Mouse (Mus musculus) heart, embryonic 12.5 days (tissue): ENCODE measurements around the gene Map4k3. TPM values are rescaled to one million over a fixed set of nuclear protein-coding genes. Genes with fewer than 3 reads are reported as not detected.
A peak's percentile ranks its signal among the peaks of the same experiment; 100 is the strongest.
"Not testable (repeated sequence)": the region's sequence is repeated elsewhere in the genome, so short reads cannot be mapped to it uniquely, and the experiment has no call there.

Experiments
- ATAC-seq: fragments of 200-750 bp; cut with Nextera tagmentation; 2 replicates; pipeline ENCODE4 v1.8.0; 2017; ENCODE audit warnings: moderate TSS enrichment, moderate library complexity; ENCODE audit not compliant: insufficient number of reproducible peaks, low FRiP score
- H3K27ac ChIP-seq: fragments of 300-500 bp; sonication (generic); 2 replicates; pipeline ENCODE4 v1.5.1; 2016; ENCODE audit warnings: mild to moderate bottlenecking, moderate library complexity; ENCODE audit not compliant: poor library complexity, severe bottlenecking
- H3K27me3 ChIP-seq: fragments of 300-500 bp; sonication (generic); replicated peaks from 2 replicates; pipeline ENCODE4 v1.6.1; 2016; ENCODE audit warnings: mild to moderate bottlenecking, moderate library complexity
- H3K36me3 ChIP-seq: fragments of 300-500 bp; sonication (generic); 2 replicates; pipeline ENCODE4 v1.6.1; 2016; ENCODE audit warnings: mild to moderate bottlenecking, moderate library complexity
- H3K4me1 ChIP-seq: fragments of 300-500 bp; sonication (generic); replicated peaks from 2 replicates; pipeline ENCODE4 v1.6.1; 2016; ENCODE audit warnings: mild to moderate bottlenecking
- H3K4me2 ChIP-seq: fragments of 300-500 bp; sonication (generic); 2 replicates; pipeline ENCODE4 v1.6.1; 2016; ENCODE audit warnings: mild to moderate bottlenecking, moderate library complexity
- H3K4me3 ChIP-seq: fragments of 300-500 bp; sonication (generic); 2 replicates; pipeline ENCODE4 v1.5.1; 2016; ENCODE audit warnings: mild to moderate bottlenecking
- H3K9ac ChIP-seq: fragments of 300-500 bp; sonication (generic); 2 replicates; pipeline ENCODE4 v1.6.1; 2016; ENCODE audit warnings: mild to moderate bottlenecking, moderate library complexity
- H3K9me3 ChIP-seq: fragments of 300-500 bp; sonication (generic); replicated peaks from 2 replicates; pipeline ENCODE4 v1.6.1; 2016; ENCODE audit warnings: mild to moderate bottlenecking, moderate library complexity
- WGBS: fragments of 180-500 bp; shearing (Covaris S2); methylation state at CpG from one replicate; pipeline ENCODE4 v1.1.7; 2016; 5-methylcytosine and 5-hydroxymethylcytosine counted together
- polyA plus RNA-seq: library from polyadenylated mRNA; unstranded; fragments of >200 nt; fragmentation: Nextera tagmentation; extraction: Ambion mirVana; gene quantifications from 2 replicates; pipeline ENCODE4 v1.2.1, GENCODE M21; 2016

Map4k3 gene
- 25.0 and 25.8 TPM in 2 replicates for polyA plus RNA-seq

- peak; percentile 94 for ATAC-seq
- H3K27me3 ChIP-seq: no peaks in the 10 kb centered on the region
Observed at GRCm38 (mm10) chr17:80728062-80728858, at the start of gene Map4k3. Gene Map4k3, minus strand, starts transcription at chr17:80728485.

GRCm38 (mm10) chr17:80777581-80777980 is 49.3 kb upstream of the Map4k3 start:
- no peaks in the 10 kb centered on the region for H3K36me3 ChIP-seq
- 0 out of 2 replicates have a peak, but pooled peaks cover 3% of the 10 kb centered on the region for H3K4me1 ChIP-seq
- H3K4me3 ChIP-seq: no peak overlapping the region
- H3K9me3 ChIP-seq: 0 out of 2 replicates have a peak, but pooled peaks cover 6% of the 10 kb centered on the region
- ATAC-seq: no peak
- H3K9ac ChIP-seq: no peak overlapping the region
- no peak overlapping the region for H3K27ac ChIP-seq
- 82% methylated on average over 1 of the region's 1 CpGs for WGBS
- no peaks in the 10 kb centered on the region for H3K27me3 ChIP-seq
- no peak overlapping the region for H3K4me2 ChIP-seq

More at GRCm38 (mm10) chr17:80728062-80728858, at the start of gene Map4k3:
- Histone ChIP-seq H3K9me3 (peaks cover 3% of the 10 kb centered on the region; the same call in 1 of the 2 replicates), H3K4me2 (peak within 1 kb of the TSS; percentile 66), H3K4me1 (peaks cover 48% of the 10 kb centered on the region), H3K36me3 (peaks cover 5% of the 10 kb centered on the region; the same call in 1 of the 2 replicates), H3K27ac (peak within 1 kb of the TSS; percentile 98), H3K4me3 (peak within 1 kb of the TSS; percentile 89), H3K9ac (peak within 1 kb of the TSS; percentile 97)
- WGBS: 1% methylated on average over 47 of the region's 64 CpGs

GRCm38 (mm10) chr17:80775178-80775788 is 47.0 kb upstream of the Map4k3 start:
- Histone ChIP-seq H3K4me3 (no peak overlapping the region), H3K9ac (no peak overlapping the region), H3K9me3 (0 out of 2 replicates have a peak, but pooled peaks cover 6% of the 10 kb centered on the region), H3K36me3 (no peaks in the 10 kb centered on the region), H3K4me1 (0 out of 2 replicates have a peak, but pooled peaks cover 4% of the 10 kb centered on the region), H3K27me3 (no peaks in the 10 kb centered on the region), H3K4me2 (no peak overlapping the region), H3K27ac (no peak overlapping the region)
- no peak for ATAC-seq
- WGBS: 70% methylated on average over 8 of the region's 8 CpGs

DNA sequence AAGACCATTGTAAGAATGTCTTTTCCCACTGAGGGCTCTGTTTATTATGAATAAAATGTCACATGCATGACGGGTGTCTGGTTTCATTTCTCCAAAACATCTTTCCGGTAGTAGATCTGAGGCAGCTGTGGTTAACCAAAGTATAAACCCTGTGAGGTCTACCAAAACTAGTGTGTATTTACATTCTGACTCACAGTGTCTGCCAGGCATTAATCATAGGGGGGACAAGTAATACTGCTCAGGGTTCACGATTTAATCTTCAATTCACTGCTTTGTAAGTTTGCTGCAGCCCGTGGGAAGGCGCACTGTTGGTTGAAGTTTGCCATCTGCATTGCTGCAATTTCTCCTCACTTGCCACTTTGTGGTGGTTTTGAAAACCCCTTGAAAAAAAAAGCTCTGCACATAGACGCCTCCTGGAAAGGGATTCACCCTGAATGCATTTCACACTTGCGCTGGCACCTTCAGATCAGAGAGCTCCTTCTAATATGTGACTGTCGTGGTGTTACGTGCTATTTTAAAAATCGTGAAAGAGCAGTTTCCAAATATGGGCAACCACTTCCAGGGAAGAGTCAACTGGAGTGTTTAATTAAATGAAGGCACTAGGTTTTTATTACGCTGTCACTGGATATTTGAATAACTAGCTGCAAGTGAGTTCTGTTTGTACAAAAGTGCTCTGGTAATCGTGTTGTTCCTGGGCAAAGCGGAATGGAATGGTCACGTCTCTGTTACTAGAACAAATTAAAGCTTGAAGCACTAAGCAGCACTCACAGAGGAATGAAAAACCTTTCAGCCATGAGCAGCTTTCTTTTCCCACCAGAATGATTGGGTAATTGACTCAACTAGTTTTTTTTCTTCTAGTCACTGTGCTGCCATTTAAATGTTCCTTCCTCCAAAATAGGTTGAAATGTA is 44.5 kb upstream of the Map4k3 start:
- Histone ChIP-seq H3K4me1 (0 out of 2 replicates have a peak, but pooled peaks cover 4% of the 10 kb centered on the region), H3K27me3 (no peaks in the 10 kb centered on the region), H3K36me3 (no peaks in the 10 kb centered on the region), H3K9me3 (peaks cover 6% of the 10 kb centered on the region; the same call in 1 of the 2 replicates), H3K27ac (no peak overlapping the region), H3K4me3 (no peak overlapping the region), H3K4me2 (peak overlapping the region; percentile 14; the same call in 1 of the 2 replicates), H3K9ac (no peak overlapping the region)
- 59% methylated on average over 14 of the region's 14 CpGs for WGBS
- ATAC-seq: no peak

- Histone ChIP-seq H3K4me1 (0 out of 2 replicates have a peak, but pooled peaks cover 8% of the 10 kb centered on the region), H3K36me3 (no peaks in the 10 kb centered on the region), H3K9ac (no peak overlapping the region), H3K4me3 (no peak overlapping the region), H3K4me2 (no peak overlapping the region), H3K27ac (no peak overlapping the region), H3K9me3 (peaks cover 2% of the 10 kb centered on the region; the same call in 1 of the 2 replicates), H3K27me3 (no peaks in the 10 kb centered on the region)
- ATAC-seq: no peak
- WGBS: 78% methylated on average over 1 of the region's 1 CpGs
Observed at GRCm38 (mm10) chr17:80770065-80770464, 41.8 kb upstream of the Map4k3 start.

DNA sequence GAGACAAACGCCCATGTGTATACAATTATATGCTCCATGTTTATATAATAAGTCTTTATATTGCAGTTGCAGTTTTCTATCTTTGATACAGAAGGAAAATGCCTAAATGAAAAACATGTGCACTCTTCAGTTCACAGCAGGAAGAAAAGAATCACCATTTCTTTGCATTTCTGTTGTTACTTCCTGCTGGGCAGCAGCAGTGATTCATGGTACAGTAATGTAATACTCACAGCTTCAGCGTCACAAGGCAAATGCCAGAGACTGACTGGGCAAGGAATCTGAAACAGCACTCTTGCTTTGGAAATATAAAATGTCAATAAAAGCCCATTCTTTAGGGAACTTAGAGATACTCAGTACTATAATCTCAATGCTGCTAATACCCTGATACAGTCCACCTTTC is 36.9 kb upstream of the Map4k3 start:
- Histone ChIP-seq H3K9ac (no peak overlapping the region), H3K27ac (no peak overlapping the region), H3K9me3 (peaks cover 2% of the 10 kb centered on the region; the same call in 1 of the 2 replicates), H3K4me1 (peaks cover 21% of the 10 kb centered on the region), H3K36me3 (no peaks in the 10 kb centered on the region), H3K4me3 (no peak overlapping the region), H3K27me3 (no peaks in the 10 kb centered on the region), H3K4me2 (no peak overlapping the region)
- WGBS: 50% methylated on average over 2 of the region's 2 CpGs
- no peak for ATAC-seq

GRCm38 (mm10) chr17:80763065-80763681 is 34.9 kb upstream of the Map4k3 start:
- Histone ChIP-seq H3K27me3 (no peaks in the 10 kb centered on the region), H3K9me3 (no peaks in the 10 kb centered on the region), H3K27ac (peak overlapping the region; percentile 80), H3K9ac (no peak overlapping the region), H3K4me3 (no peak overlapping the region), H3K4me2 (peak overlapping the region; percentile 46), H3K36me3 (no peaks in the 10 kb centered on the region), H3K4me1 (peaks cover 23% of the 10 kb centered on the region)
- peak; percentile 55 for ATAC-seq
- 16% methylated on average over 11 of the region's 11 CpGs for WGBS

DNA sequence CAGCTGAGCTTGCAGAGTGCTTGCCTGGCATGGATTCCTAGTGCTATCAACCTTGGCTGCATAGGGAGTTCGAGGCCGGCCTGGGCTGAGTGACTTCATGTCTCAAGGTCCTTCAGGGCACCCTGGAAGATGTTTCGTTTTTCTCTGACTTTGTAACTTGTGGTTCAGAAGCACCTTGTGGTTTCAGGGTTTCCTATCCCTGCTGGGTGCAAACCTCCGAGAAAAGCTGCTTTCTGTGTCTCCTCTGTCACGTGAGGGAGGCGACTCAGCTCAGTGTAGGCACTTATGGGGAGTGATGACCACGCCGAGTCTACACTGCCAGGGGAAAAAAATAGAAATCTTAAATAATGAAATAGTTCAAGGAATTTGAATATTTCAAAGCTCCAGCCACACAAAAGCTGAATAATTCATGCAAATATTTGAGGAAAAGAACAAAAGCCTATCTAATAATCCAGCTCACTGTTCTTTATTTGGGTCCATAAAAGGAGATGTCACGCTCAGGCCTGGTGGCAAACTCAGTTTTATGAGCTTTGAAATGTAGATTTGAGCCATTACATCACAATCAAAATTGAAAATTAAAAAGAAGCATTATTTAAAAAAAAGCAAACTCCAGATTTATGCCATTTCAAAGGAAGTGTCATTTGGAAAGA is 34.2 kb upstream of the Map4k3 start:
- H3K4me2 ChIP-seq: no peak overlapping the region
- H3K27me3 ChIP-seq: no peaks in the 10 kb centered on the region
- no peak overlapping the region for H3K9ac ChIP-seq
- no peak for ATAC-seq
- 71% methylated on average over 9 of the region's 9 CpGs for WGBS
- H3K4me1 ChIP-seq: peaks cover 23% of the 10 kb centered on the region
- no peak overlapping the region for H3K4me3 ChIP-seq
- peak overlapping the region; percentile 80 for H3K27ac ChIP-seq
- no peaks in the 10 kb centered on the region for H3K9me3 ChIP-seq
- no peaks in the 10 kb centered on the region for H3K36me3 ChIP-seq

DNA sequence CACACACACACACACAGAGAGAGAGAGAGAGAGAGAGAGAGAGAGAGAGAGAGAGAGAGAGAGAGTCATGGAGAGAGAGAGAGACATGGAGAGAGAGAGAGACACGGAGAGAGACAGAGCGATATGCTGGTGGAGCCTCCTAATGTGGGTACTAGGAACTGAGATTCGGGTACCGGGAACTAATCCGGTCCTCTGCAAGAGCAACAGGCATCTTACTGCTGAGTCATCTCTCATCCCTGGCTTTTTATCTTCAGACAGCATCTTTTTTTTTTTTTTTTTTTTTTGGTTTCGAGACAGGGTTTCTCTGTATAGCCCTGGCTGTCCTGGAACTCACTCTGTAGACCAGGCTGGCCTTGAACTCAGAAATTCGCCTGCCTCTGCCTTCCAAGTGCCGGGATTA is 32.9 kb upstream of the Map4k3 start:
- H3K4me2 ChIP-seq, H3K9ac ChIP-seq, H3K9me3 ChIP-seq, H3K27me3 ChIP-seq, H3K36me3 ChIP-seq, H3K27ac ChIP-seq, ATAC-seq, H3K4me3 ChIP-seq: not testable (repeated sequence)
- 79% methylated on average over 8 of the region's 8 CpGs for WGBS
- H3K4me1 ChIP-seq: peaks cover 23% of the 10 kb centered on the region
